Mouse (Mus musculus) ES-Bruce4 (cell line): ENCODE data around the gene Itsn1. TPM values are rescaled to one million over a fixed set of nuclear protein-coding genes. Genes with fewer than 3 reads are reported as not detected.

Experiments
- H3K27ac ChIP-seq: 2 replicates; pipeline ENCODE4 v1.5.1; 2012; ENCODE audit warnings: low read length, inconsistent platforms; ENCODE audit not compliant: insufficient read depth
- H3K27me3 ChIP-seq: 2 replicates; pipeline ENCODE4 v1.6.1; 2012; ENCODE audit warnings: mild to moderate bottlenecking, low read length, inconsistent platforms; ENCODE audit not compliant: control insufficient read depth, poor library complexity, insufficient read depth, severe bottlenecking
- H3K36me3 ChIP-seq: 2 replicates; pipeline ENCODE4 v1.6.1; 2012; ENCODE audit warnings: inconsistent platforms, mild to moderate bottlenecking, low read length, moderate library complexity; ENCODE audit not compliant: control insufficient read depth, poor library complexity, insufficient read depth, severe bottlenecking
- H3K4me1 ChIP-seq: one replicate; pipeline ENCODE4 v1.8.1; 2011; ENCODE audit warnings: low read length; ENCODE audit not compliant: control insufficient read depth, insufficient read depth
- H3K4me3 ChIP-seq: 2 replicates; pipeline ENCODE4 v1.5.1; 2011; ENCODE audit warnings: low read depth, mild to moderate bottlenecking, low read length
- H3K9ac ChIP-seq: 2 replicates; pipeline ENCODE4 v1.6.1; 2012; ENCODE audit warnings: low read depth, mild to moderate bottlenecking, inconsistent platforms; ENCODE audit not compliant: poor library complexity, severe bottlenecking
- H3K9me3 ChIP-seq: replicated peaks from 2 replicates; pipeline ENCODE4 v1.6.1; 2012; ENCODE audit warnings: mild to moderate bottlenecking, low read length, inconsistent platforms; ENCODE audit not compliant: control insufficient read depth, poor library complexity, insufficient read depth, severe bottlenecking
- CTCF ChIP-seq: IDR thresholded peaks from one replicate; pipeline ENCODE4 v1.8.1; 2011; ENCODE audit warnings: low read depth, low read length
- EP300 ChIP-seq: IDR thresholded peaks from 2 replicates; pipeline ENCODE4 v1.6.1; 2011; ENCODE audit warnings: low read depth, low read length; ENCODE audit not compliant: insufficient read depth
- POLR2A ChIP-seq: IDR thresholded peaks from one replicate; pipeline ENCODE4 v1.8.1; 2011; ENCODE audit warnings: low read length; ENCODE audit not compliant: insufficient read depth
- polyA plus RNA-seq: library from polyadenylated mRNA; stranded (reverse); fragments of >200 nt; gene quantifications from 2 replicates; pipeline ENCODE4 v1.2.4, GENCODE M21; 2011; ENCODE audit warnings: low read depth; ENCODE audit not compliant: missing spikeins, insufficient read depth, insufficient read length

The Itsn1 gene
- polyA plus RNA-seq, 1 experiment: 85.7 TPM

DNA sequence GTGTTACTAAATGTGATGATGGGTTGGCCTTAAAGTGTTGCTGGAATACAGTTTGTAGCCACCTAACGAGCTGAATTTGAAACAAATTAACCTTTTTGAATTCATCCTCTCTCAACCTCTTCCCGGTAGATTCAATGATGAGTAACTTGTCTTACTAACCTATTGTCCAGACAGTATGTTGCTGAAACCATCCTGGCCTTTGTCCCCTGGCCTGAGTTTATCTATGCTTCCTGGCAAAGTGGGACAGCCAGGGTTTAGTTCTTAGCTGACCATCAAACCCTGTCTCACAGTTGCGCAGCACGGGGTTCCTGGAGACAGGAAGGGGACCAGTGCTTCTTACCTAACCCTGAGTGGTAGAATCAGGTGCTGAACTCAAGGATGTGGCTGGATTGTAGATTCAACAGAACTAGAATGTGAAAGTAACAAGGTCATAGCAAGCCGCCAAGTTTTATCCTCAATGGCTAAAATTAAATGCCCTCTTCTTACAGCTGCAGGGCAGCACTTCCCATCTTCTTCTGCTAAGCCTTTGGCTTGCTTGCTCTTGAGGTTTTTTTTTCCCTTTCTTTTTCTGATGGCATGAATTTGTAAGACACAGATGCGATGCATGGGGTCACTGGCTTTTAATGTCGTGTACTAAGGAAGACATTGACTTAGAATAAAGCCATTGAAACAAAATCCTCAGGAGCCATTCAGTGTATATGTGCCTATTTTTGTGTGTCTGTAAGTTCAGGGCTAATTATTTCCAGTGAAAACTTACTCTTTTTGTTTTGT lies 7.2 kb downstream of the Itsn1 start:
- Histone ChIP-seq H3K27me3 (no peaks in the 10 kb centered on the region), H3K36me3 (no peaks in the 10 kb centered on the region)

DNA sequence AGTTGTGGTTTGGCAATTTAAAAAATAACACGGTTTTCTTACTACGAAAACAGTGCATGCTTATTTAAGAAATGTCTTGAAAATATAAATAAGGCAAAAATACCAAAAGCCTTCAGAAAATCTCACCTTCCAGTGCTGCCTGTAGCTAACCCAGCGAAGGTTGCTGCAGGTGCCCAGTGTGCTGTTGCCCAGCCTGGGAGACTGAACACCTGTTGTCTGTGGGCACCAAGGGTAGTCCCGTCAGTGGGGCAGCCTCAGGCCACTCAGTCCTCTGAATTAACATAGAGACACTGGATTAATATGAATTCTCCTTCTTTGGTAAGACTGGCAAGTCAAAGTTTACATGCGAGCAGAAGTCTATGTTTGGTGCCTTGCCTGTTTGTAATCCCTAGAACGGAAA lies 9.4 kb downstream of the Itsn1 start:
- Histone ChIP-seq H3K27me3 (no peaks in the 10 kb centered on the region), H3K4me3 (no peak overlapping the region), H3K9me3 (no peaks in the 10 kb centered on the region), H3K4me1 (peaks cover 11% of the 10 kb centered on the region), H3K27ac (no peak overlapping the region), H3K36me3 (no peaks in the 10 kb centered on the region), H3K9ac (no peak overlapping the region)
- no peak for TF ChIP-seq CTCF
- TF ChIP-seq EP300: no peak
- no peak for TF ChIP-seq POLR2A

More for the DNA sequence above, 7.2 kb downstream of the Itsn1 start:
- Histone ChIP-seq H3K4me1 (peaks cover 10% of the 10 kb centered on the region), H3K9ac (no peak overlapping the region), H3K27ac (no peak overlapping the region), H3K9me3 (no peaks in the 10 kb centered on the region), H3K4me3 (no peak overlapping the region)
- TF ChIP-seq CTCF: no peak
- no peak for TF ChIP-seq POLR2A
- TF ChIP-seq EP300: no peak

DNA sequence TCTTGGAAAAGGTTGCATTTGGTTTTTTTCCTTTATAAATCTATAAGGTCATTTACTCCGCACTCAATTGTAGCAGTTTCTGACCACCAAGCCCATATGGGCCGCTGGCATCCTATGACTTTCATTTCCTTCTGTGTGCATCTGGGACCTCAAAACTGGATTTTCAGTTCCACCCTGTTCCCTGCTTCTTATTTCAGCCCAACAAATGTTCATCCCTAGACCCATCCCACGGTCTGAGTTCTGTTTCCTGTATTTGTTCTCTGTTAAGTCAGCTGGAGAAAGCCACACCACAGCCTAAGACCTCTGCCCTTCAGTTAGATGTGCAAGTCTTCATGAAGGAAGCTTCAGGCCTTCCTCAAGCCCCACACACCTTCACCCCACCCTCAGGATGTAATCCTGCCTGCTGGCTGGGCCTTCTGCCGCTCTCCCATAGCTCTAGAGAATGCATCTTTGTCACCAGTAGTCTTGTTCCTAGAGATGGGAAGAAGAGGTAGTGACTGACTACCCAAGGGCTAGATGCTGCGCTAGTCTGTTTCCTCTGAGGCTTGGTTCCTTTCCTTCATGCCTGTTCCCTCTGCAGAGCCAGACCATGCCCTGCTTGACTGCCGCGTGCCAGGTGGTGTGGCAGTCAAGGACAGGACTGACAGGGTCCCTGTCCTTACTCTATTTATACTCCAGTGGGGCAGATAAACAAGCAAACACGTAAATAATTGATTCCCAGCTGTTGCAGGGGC lies 11.3 kb downstream of the Itsn1 start:
- Histone ChIP-seq H3K27ac (peak overlapping the region; percentile 55), H3K36me3 (no peaks in the 10 kb centered on the region), H3K9me3 (no peaks in the 10 kb centered on the region), H3K27me3 (no peaks in the 10 kb centered on the region), H3K4me1 (peaks cover 11% of the 10 kb centered on the region), H3K4me3 (no peak overlapping the region), H3K9ac (no peak overlapping the region)
- TF ChIP-seq POLR2A (no peak), EP300 (no peak), CTCF (no peak)

DNA sequence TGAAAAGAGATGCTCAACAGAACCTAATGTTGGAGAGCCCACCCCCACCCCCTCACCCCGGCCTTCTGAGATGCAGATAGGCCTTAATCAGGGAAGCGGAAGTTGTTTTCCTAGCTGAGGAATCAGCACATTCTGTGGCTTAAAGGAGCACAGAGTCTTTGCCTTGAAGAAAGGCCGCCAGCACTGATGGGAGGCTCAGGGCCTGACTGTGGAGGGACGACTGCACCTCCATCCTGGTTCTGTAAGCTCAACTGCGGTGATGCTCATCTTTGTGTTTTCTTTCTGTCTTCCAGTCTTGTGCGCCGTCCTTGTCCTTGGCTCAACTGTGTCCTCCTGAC lies 11.8 kb downstream of the Itsn1 start:
- no peaks in the 10 kb centered on the region for H3K9me3 ChIP-seq
- H3K27me3 ChIP-seq: no peaks in the 10 kb centered on the region
- H3K4me1 ChIP-seq: peaks cover 11% of the 10 kb centered on the region
- no peak for TF ChIP-seq POLR2A
- no peak for TF ChIP-seq CTCF
- TF ChIP-seq EP300: no peak
- no peak overlapping the region for H3K4me3 ChIP-seq
- H3K27ac ChIP-seq: peak overlapping the region; percentile 41
- H3K36me3 ChIP-seq: no peaks in the 10 kb centered on the region
- no peak overlapping the region for H3K9ac ChIP-seq

DNA sequence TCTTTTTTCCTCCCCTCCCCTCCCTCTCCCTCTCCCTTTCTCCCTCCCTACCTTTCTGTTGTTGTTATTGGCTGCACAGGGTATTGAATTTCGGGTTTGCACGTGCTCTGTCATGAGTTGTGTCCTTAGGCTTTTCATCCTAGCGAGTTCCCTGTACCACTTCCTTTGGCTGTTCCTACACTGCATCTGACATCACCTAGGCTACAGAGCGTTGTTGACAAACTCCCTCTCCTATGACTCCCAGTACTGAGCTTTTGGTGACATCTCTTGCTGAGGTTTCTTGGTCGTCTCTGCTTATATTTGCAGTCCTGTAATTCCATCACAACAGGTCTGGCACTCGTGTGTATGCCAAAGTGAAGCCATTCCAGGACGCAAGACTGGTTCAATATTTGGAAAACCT lies 14.0 kb downstream of the Itsn1 start:
- H3K9me3 ChIP-seq: no peaks in the 10 kb centered on the region
- H3K27ac ChIP-seq: no peak overlapping the region
- no peaks in the 10 kb centered on the region for H3K27me3 ChIP-seq
- H3K9ac ChIP-seq: no peak overlapping the region
- TF ChIP-seq CTCF: no peak
- TF ChIP-seq POLR2A: no peak
- no peak for TF ChIP-seq EP300
- H3K4me3 ChIP-seq: no peak overlapping the region
- H3K4me1 ChIP-seq: peaks cover 10% of the 10 kb centered on the region
- no peaks in the 10 kb centered on the region for H3K36me3 ChIP-seq
